Mouse (Mus musculus) left cerebral cortex, adult 8-10 months (tissue): Measurements from ENCODE around the gene Kng2. TPM values are rescaled to one million over a fixed set of nuclear protein-coding genes. Genes with fewer than 3 reads are reported as not detected.
"Not testable (repeated sequence)": the region's sequence is repeated elsewhere in the genome, so short reads cannot be mapped to it uniquely, and the experiment has no call there.

ENCODE experiments used
- DNase-seq, 2 experiments: peaks; one replicate each; pipeline ENCODE4 v3.0.0; 2022; ENCODE audit warnings: low spot score in 2 of 2
- total RNA-seq, 4 experiments: library from RNA; stranded (reverse); gene quantifications; 2 replicates each; pipeline ENCODE4 v1.2.4; 2022

The Kng2 gene
- total RNA-seq, 4 experiments from 2014 or later: not detected

- no peak for DNase-seq
Measured at GRCm38 (mm10) chr16:22961073-22961472, 68.2 kb downstream of the Kng2 start.

GRCm38 (mm10) chr16:22956085-22956439 is 73.2 kb downstream of the Kng2 start:
- DNase-seq: no peak

GRCm38 (mm10) chr16:22955397-22956084 is 73.7 kb downstream of the Kng2 start:
- DNase-seq: no peak

DNA sequence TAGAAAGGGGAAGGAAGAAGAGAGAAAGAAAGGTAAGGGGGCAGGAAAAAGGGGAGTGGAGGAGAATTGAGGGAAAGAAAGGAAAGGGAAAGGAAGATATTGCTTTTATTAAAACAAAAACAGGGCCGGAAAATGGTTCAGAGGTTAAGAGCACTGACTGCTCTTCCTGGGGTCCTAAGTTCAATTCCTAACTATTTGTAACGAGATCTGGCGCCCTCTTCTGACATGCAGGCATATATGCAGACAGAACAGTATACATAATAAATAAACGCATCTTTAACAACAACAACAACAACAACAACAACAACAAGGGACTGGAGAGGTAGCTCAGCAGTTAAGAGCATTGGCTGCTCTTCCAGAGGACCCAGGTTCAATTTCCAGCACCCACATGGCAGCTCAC is 76.2 kb downstream of the Kng2 start:
- DNase-seq: no peak

- DNase-seq: no peak
Measured at GRCm38 (mm10) chr16:22950840-22951395, 78.4 kb downstream of the Kng2 start, which contains the start of gene Hrg. Gene Hrg (plus strand): TSS chr16:22951072.

GRCm38 (mm10) chr16:22947371-22947770 is 81.9 kb downstream of the Kng2 start:
- no peak for DNase-seq

- DNase-seq: not testable (repeated sequence)
Measured at GRCm38 (mm10) chr16:22941825-22942476, 87.3 kb downstream of the Kng2 start.

GRCm38 (mm10) chr16:22939120-22939695 is 90.1 kb downstream of the Kng2 start:
- no peak for DNase-seq

- no peak for DNase-seq
Measured at GRCm38 (mm10) chr16:22938541-22938940, 90.7 kb downstream of the Kng2 start.

DNA sequence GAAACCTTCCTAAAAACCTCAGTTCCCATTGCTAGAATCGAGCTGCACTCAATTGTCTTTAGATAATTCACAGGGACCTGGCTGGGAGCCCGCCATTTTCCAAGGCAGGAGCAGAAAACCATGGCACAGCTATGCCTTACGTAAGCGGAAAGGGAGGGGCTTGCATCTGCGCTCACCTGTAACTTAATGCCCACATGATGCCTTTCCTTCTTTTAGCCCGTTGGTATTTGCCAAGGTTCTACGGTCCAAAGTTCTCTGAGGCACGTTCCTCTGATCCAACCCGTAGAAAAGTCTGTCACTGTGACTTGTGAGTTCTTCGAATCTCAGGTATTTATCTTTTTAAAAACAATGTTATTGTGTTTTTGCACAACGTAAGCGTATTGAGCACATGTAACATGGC is 91.7 kb downstream of the Kng2 start:
- no peak for DNase-seq

Other genes starting within 250 kb of the Kng2 start
- gene Crygs, start 217.9 kb downstream of the Kng2 start, total RNA-seq: not detected
- gene Tbccd1, start 171.8 kb downstream of the Kng2 start, total RNA-seq: 10 to 100 TPM; 14.1 to 16.4 (median 14.6) TPM
- gene Dnajb11, start 171.6 kb downstream of the Kng2 start, total RNA-seq: 10 to 100 TPM; 46.6 to 55.6 (median 51.9) TPM
- gene Ahsg, start 138.2 kb downstream of the Kng2 start, total RNA-seq: under 1 TPM in 1 of 4 experiments, not detected in 3; 0.30 TPM
- not detected for gene Fetub, start 111.1 kb downstream of the Kng2 start, total RNA-seq
- gene Hrg, start 78.4 kb downstream of the Kng2 start, total RNA-seq: not detected
- not detected for gene Kng1, start 28.4 kb upstream of the Kng2 start, total RNA-seq
- 100 to 1,000 TPM; 839 to 960 (median 920) TPM for gene Eif4a2, start 78.0 kb upstream of the Kng2 start, total RNA-seq
- gene Rfc4, start 98.3 kb upstream of the Kng2 start, total RNA-seq: 1 to 10 TPM; 3.9 to 6.6 (median 5.4) TPM
- gene Adipoq, start 117.1 kb upstream of the Kng2 start, total RNA-seq: not detected
- gene St6gal1, start 195.3 kb upstream of the Kng2 start, total RNA-seq: 10 to 100 TPM; 14.9 to 20.4 (median 17.1) TPM